Mouse (Mus musculus) intestine, postnatal 0 days (tissue): ENCODE measurements around the gene Bpnt1. TPM values are rescaled to one million over a fixed set of nuclear protein-coding genes. Genes with fewer than 3 reads are reported as not detected.
A peak's percentile ranks its signal among the peaks of the same experiment; 100 is the strongest.

Experiments
- ATAC-seq: fragments of 200-750 bp; cut with Nextera tagmentation; 2 replicates; pipeline ENCODE4 v1.8.0; 2017; ENCODE audit warnings: mild to moderate bottlenecking, moderate TSS enrichment, moderate library complexity
- H3K27ac ChIP-seq: fragments of 300-500 bp; sonication (generic); 2 replicates; pipeline ENCODE4 v1.5.1; 2014; ENCODE audit warnings: mild to moderate bottlenecking, low read depth, low read length, moderate library complexity
- H3K27me3 ChIP-seq: fragments of 300-500 bp; sonication (generic); replicated peaks from 2 replicates; pipeline ENCODE4 v1.6.1; 2014; ENCODE audit warnings: low read length, mixed read lengths; ENCODE audit not compliant: control insufficient read depth, insufficient read depth
- H3K36me3 ChIP-seq: fragments of 300-500 bp; sonication (generic); 2 replicates; pipeline ENCODE4 v1.6.1; 2014; ENCODE audit warnings: mild to moderate bottlenecking, moderate library complexity; ENCODE audit not compliant: control insufficient read depth, insufficient read depth
- H3K4me1 ChIP-seq: fragments of 300-500 bp; sonication (generic); replicated peaks from 2 replicates; pipeline ENCODE4 v1.6.1; 2014; ENCODE audit warnings: antibody characterized with exemption, low read length, mixed read lengths; ENCODE audit not compliant: control insufficient read depth, insufficient read depth
- H3K4me2 ChIP-seq: fragments of 300-500 bp; sonication (generic); replicated peaks from 2 replicates; pipeline ENCODE4 v1.6.1; 2014; ENCODE audit warnings: low read depth, mild to moderate bottlenecking, moderate library complexity
- H3K4me3 ChIP-seq: fragments of 300-500 bp; sonication (generic); 2 replicates; pipeline ENCODE4 v1.5.1; 2014; ENCODE audit warnings: low read depth, low read length
- H3K9ac ChIP-seq: fragments of 300-500 bp; sonication (generic); 2 replicates; pipeline ENCODE4 v1.6.1; 2014; ENCODE audit warnings: mild to moderate bottlenecking, low read depth, low read length
- H3K9me3 ChIP-seq: fragments of 300-500 bp; sonication (generic); 2 replicates; pipeline ENCODE4 v1.6.1; 2016; ENCODE audit warnings: mixed run types; ENCODE audit not compliant: control insufficient read depth
- CTCF ChIP-seq: sonication (generic); IDR thresholded peaks from 2 replicates; pipeline ENCODE4 v1.5.1; 2016; ENCODE audit warnings: low read depth, mild to moderate bottlenecking, control low read depth, antibody characterized with exemption, moderate library complexity
- WGBS: fragments of 180-500 bp; shearing (Covaris S2); extraction: QIAGEN DNeasy Blood & Tissue Kit; methylation state at CpG from one replicate; pipeline ENCODE4 v1.1.7; 2014; 5-methylcytosine and 5-hydroxymethylcytosine counted together
- polyA plus RNA-seq: library from polyadenylated mRNA; unstranded; fragments of >200 nt; fragmentation: Nextera tagmentation; extraction: Ambion mirVana; gene quantifications from 2 replicates; pipeline ENCODE4 v1.2.1, GENCODE M21; 2015

The Bpnt1 gene
- polyA plus RNA-seq, 1 experiment from 2014 or later = 302 TPM

DNA sequence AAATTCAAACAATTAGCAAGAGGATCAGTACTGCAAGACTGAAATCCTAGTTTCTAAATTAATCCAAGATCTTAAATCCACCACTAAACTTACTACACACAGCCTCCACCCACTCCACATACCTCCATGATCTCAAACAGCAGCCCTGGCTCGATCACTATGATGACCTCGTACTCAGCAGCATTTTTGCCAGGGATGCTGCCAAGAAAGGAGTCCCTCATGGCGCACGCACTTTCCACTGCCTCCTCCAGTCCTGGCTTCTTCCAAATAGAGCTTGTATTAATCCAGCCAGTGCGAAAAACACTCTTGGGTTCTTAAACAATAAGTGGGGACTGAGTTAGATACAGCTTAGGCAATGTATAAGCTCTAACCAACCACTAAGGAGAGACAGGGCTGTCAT lies 42.7 kb upstream of the Bpnt1 start:
- H3K9ac ChIP-seq = no peak overlapping the region
- H3K36me3 ChIP-seq = peaks cover 78% of the 10 kb centered on the region
- no peak for TF ChIP-seq CTCF
- WGBS = 72% methylated on average over 5 of the region's 5 CpGs
- no peak overlapping the region for H3K27ac ChIP-seq
- H3K4me2 ChIP-seq = no peak overlapping the region
- H3K9me3 ChIP-seq = no peaks in the 10 kb centered on the region
- H3K4me1 ChIP-seq = no peaks in the 10 kb centered on the region
- H3K4me3 ChIP-seq = no peak overlapping the region
- no peak for ATAC-seq
- H3K27me3 ChIP-seq = no peaks in the 10 kb centered on the region

DNA sequence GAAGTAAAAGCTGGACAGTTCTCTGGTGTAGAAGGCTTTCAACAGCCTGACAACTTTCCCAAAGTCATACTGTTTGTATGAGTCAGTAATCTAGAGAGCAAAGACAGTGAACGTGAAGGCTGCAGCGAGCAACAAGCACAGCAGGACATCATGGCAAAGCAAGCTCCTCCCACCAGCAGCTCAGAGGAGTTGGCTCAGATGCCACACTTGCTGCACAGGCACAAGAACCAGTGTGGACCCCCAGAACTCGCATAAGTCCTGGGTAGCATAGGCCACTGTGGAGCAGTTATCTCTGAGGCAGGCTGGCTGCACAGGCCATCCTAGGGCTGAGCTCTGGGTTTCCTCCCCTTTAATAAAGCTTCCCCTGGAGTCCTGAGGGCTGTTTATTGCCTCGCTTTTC lies 40.6 kb upstream of the Bpnt1 start:
- ATAC-seq = no peak
- no peak for TF ChIP-seq CTCF
- Histone ChIP-seq H3K27me3 (no peaks in the 10 kb centered on the region), H3K9me3 (no peaks in the 10 kb centered on the region), H3K4me1 (no peaks in the 10 kb centered on the region), H3K9ac (no peak overlapping the region), H3K4me2 (no peak overlapping the region), H3K36me3 (peaks cover 83% of the 10 kb centered on the region), H3K4me3 (no peak overlapping the region), H3K27ac (no peak overlapping the region)
- WGBS = 84% methylated on average over 4 of the region's 4 CpGs

DNA sequence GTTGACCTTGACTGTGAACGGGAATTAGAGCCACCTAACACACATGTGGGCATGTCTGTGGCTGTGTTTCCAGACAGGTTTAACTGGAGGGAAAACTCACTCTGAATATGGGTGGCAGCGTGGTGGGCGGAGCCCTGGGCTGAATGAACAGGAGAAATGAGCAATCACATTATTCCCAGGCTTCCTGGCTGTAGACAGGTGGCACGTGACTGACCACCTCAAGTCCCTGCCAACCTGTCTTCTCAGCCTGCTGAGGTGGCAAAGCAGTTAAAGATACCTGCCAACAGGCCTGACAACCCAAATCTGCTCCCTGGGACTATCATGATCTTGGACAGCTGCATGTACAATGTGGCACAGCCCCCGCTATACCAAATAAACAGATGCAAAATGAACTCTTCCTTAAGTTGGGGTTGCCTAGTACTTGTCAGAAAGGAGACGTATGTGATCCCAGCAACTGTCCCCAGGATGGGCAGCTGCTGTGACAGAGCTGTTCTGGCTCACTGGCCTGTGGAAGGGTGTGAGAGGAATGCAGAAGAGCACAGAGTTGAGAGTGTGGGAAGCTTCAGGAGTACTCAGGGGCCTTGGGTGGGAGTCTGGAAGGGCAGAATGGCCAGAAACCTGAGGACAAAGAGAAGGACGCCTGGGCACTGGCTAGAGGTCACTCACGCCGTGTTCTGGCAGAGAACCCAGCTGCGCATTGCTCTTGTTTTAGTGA lies 39.1 kb upstream of the Bpnt1 start:
- ATAC-seq = no peak
- Histone ChIP-seq H3K4me3 (no peak overlapping the region), H3K9me3 (no peaks in the 10 kb centered on the region), H3K4me2 (no peak overlapping the region), H3K9ac (no peak overlapping the region), H3K27ac (peak overlapping the region; percentile 22; the same call in 1 of the 2 replicates), H3K36me3 (peaks cover 83% of the 10 kb centered on the region), H3K27me3 (no peaks in the 10 kb centered on the region), H3K4me1 (no peaks in the 10 kb centered on the region)
- 93% methylated on average over 10 of the region's 10 CpGs for WGBS
- no peak for TF ChIP-seq CTCF

DNA sequence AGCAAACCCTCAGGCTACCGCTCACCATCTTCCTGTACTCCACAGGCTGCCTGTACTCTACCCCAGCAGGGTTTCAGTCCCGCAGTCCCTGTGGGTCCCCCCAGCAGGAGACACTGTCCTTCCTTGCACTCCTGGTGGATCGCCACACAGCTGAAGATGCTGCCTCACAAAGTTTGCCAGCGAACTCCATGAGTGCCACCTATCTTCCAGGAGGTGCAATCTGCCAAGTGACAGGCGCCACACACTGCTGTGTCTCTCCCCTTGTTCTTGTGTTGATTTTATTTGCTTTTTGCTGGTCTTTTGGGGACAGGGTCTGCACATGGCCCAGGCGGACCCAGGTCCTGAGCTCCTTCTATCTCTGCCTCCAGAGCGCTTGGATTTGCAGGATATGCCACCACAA lies 35.1 kb upstream of the Bpnt1 start:
- no peak overlapping the region for H3K9ac ChIP-seq
- no peaks in the 10 kb centered on the region for H3K27me3 ChIP-seq
- no peaks in the 10 kb centered on the region for H3K9me3 ChIP-seq
- 91% methylated on average over 7 of the region's 7 CpGs for WGBS
- no peak for ATAC-seq
- H3K4me3 ChIP-seq = no peak overlapping the region
- H3K4me1 ChIP-seq = no peaks in the 10 kb centered on the region
- no peak overlapping the region for H3K4me2 ChIP-seq
- 0 out of 2 replicates have a peak, but pooled peaks have one; percentile 25 for TF ChIP-seq CTCF
- no peak overlapping the region for H3K27ac ChIP-seq
- H3K36me3 ChIP-seq = peaks cover 64% of the 10 kb centered on the region

DNA sequence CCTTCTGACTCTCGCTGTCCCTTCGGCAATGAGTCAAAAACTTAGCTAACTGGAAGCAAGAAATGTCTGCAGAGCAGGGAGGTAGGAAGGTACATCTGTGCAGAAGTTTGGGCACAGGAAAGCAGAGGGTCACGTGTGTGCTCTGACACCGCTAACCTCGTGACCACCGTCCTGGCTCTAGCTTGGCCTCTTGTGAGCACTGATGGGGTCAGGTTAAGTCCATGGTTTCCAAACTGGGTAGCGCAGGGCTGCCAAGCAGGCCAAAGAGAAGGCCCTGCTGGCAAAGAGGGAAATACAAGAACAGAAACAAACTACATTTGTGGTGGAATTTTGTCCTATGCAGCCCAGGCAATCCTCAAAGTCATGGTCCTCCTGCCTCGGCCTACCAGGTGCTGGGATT lies 33.5 kb upstream of the Bpnt1 start:
- H3K4me2 ChIP-seq = no peak overlapping the region
- H3K4me3 ChIP-seq = no peak overlapping the region
- no peaks in the 10 kb centered on the region for H3K27me3 ChIP-seq
- no peak overlapping the region for H3K27ac ChIP-seq
- H3K9ac ChIP-seq = no peak overlapping the region
- peaks cover 60% of the 10 kb centered on the region for H3K36me3 ChIP-seq
- H3K4me1 ChIP-seq = no peaks in the 10 kb centered on the region
- no peaks in the 10 kb centered on the region for H3K9me3 ChIP-seq
- no peak for TF ChIP-seq CTCF
- no peak for ATAC-seq
- 95% methylated on average over 8 of the region's 8 CpGs for WGBS

DNA sequence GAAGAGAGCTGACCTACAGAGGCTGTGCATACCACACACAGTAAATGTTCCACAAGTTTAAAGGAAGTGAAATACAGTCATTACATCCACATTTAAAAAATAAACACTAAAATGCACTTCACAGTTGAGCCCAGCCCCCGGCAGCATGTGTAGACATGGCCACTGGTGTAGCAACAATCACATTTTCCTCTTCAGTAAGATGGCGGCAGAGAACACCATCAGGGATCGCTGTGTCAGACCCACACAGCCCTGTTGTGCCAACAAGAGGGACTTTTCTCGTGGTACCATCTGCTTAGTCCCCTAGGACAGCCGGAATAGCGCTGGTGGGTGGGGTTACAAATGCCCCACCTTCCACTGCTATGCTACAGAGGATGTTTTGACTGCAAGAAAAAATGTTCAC lies 29.1 kb upstream of the Bpnt1 start:
- no peak for TF ChIP-seq CTCF
- Histone ChIP-seq H3K4me1 (no peaks in the 10 kb centered on the region), H3K27ac (0 out of 2 replicates have a peak overlapping the region, but pooled peaks have one; percentile 23)

More for the DNA sequence above, 29.1 kb upstream of the Bpnt1 start:
- no peak overlapping the region for H3K4me2 ChIP-seq
- no peak for ATAC-seq
- H3K36me3 ChIP-seq = peaks cover 31% of the 10 kb centered on the region
- no peaks in the 10 kb centered on the region for H3K9me3 ChIP-seq
- no peaks in the 10 kb centered on the region for H3K27me3 ChIP-seq
- no peak overlapping the region for H3K9ac ChIP-seq
- no peak overlapping the region for H3K4me3 ChIP-seq
- WGBS = 95% methylated on average over 6 of the region's 6 CpGs
